Comparison of ENCODE assay signal across 26 mouse cellular contexts in genomic region chr10:61898116-61898515, GRCm38 (mm10).
A peak's percentile ranks its signal among the peaks of the same experiment; 100 is the strongest.
DNase-seq lines count a peak whose midpoint lies in the region; ATAC-seq and TF ChIP-seq lines count a peak whose summit lies in the region.
"Had no signal": no experiment of that assay in that cellular context is flagged by ENCODE, and none has a peak within 500 bp of the region (broad histone marks: within the 10 kb centered on the region; RNA-seq: fewer than 3 reads in every experiment).

No protein-coding gene starts in this region.

- intact Hi-C loops in heart, adult 2 months (cut with DNase I): no loop called here
- intact Hi-C loops in heart, postnatal 36 days (cut with DNase I): no loop called here
- intact Hi-C loops in heart, postnatal 25 days (cut with DNase I): no loop called here

- no peak for DNase-seq in heart, embryonic 10.5 days (ENCODE audit: low spot score)
- no peak for DNase-seq in heart, adult 2 months
- no peak for DNase-seq in heart, postnatal 36 days
- DNase-seq in heart, postnatal 25 days (ENCODE audit: low spot score): no peak
- no peak for DNase-seq in ovary, postnatal 36 days (ENCODE audit: low spot score)
- DNase-seq: adrenal gland, adult 2 months; adrenal gland, postnatal 14 days; cerebellum, adult 11 months; cerebellum, adult 2 months; cerebellum, adult 9-11 months; cerebellum, postnatal 25 days; forebrain, postnatal 0 days; gastrocnemius, postnatal 14 days; heart, adult 18-20 months; kidney, adult 18-20 months; kidney, adult 9 months had no signal

- WGBS in heart, embryonic 10.5 days: 22% methylated on average over 6 of the region's 6 CpGs
- 52% methylated on average over 6 of the region's 6 CpGs for WGBS in heart, adult 2 months
- WGBS in heart, embryonic 13.5 days: 32% methylated on average over 6 of the region's 6 CpGs
- WGBS in heart, embryonic 16.5 days: 35% methylated on average over 6 of the region's 6 CpGs

- H3K27me3 ChIP-seq in heart, embryonic 10.5 days (ENCODE audit: insufficient read depth, poor library complexity, severe bottlenecking): 0 out of 2 replicates have a peak, but pooled peaks cover 4% of the 10 kb centered on the region
- no peaks in the 10 kb centered on the region for H3K27me3 ChIP-seq in heart, adult 2 months (ENCODE audit: control insufficient read depth, insufficient read depth, low read length)
- H3K27me3 ChIP-seq in heart, embryonic 13.5 days (replicated peaks): no peaks in the 10 kb centered on the region
- no peaks in the 10 kb centered on the region for H3K27me3 ChIP-seq in heart, embryonic 16.5 days (ENCODE audit: control insufficient read depth, insufficient read depth, low read length)
- H3K27me3 ChIP-seq: embryonic facial prominence, embryonic 12.5 days; embryonic facial prominence, embryonic 15.5 days had no signal

- TF ChIP-seq POLR2A in heart, adult 2 months (IDR thresholded peaks at IDR 0.05; ENCODE audit: insufficient read depth, low read depth, low read length): no peak

- no peaks in the 10 kb centered on the region for H3K79me2 ChIP-seq in heart, adult 2 months (replicated peaks; ENCODE audit: control insufficient read depth, insufficient read depth, low read length)

- no peak overlapping the region for H3K9ac ChIP-seq in heart, adult 2 months (ENCODE audit: low read depth, low read length)
- H3K9ac ChIP-seq in heart, embryonic 13.5 days: peak overlapping the region; percentile 59
- peak overlapping the region; percentile 42; the same call in 1 of the 2 replicates for H3K9ac ChIP-seq in heart, embryonic 16.5 days (ENCODE audit: low read length)
- H3K9ac ChIP-seq: embryonic facial prominence, embryonic 12.5 days; embryonic facial prominence, embryonic 15.5 days; forebrain, postnatal 0 days; hindbrain, embryonic 14.5 days had no signal

- no peak for TF ChIP-seq CTCF in heart, adult 2 months (IDR thresholded peaks at IDR 0.05)

- peaks cover 16% of the 10 kb centered on the region; the same call in 1 of the 2 replicates for H3K36me3 ChIP-seq in heart, embryonic 10.5 days
- H3K36me3 ChIP-seq in heart, adult 2 months (ENCODE audit: control insufficient read depth, insufficient read depth, low read length): no peaks in the 10 kb centered on the region
- no peaks in the 10 kb centered on the region; the same call in 1 of the 2 replicates for H3K36me3 ChIP-seq in heart, embryonic 13.5 days
- H3K36me3 ChIP-seq in heart, embryonic 16.5 days (ENCODE audit: control insufficient read depth, insufficient read depth): no peaks in the 10 kb centered on the region
- H3K36me3 ChIP-seq: embryonic facial prominence, embryonic 12.5 days; embryonic facial prominence, embryonic 15.5 days had no signal

- no peak for TF ChIP-seq EP300 in heart, adult 2 months (IDR thresholded peaks at IDR 0.05; ENCODE audit: insufficient read depth, low read depth, low read length)

- no peak for ATAC-seq in heart, embryonic 13.5 days (ENCODE audit: extremely low read depth, insufficient number of reproducible peaks, low FRiP score, low TSS enrichment)
- no peak; the same call in 1 of the 2 replicates for ATAC-seq in heart, embryonic 16.5 days (replicated peaks; ENCODE audit: extremely low read depth, insufficient read depth, low FRiP score)
- ATAC-seq: CD4-positive, CD25-positive, alpha-beta regulatory T cell, adult 4 months; forebrain, embryonic 14.5 days; forebrain, postnatal 0 days; hindbrain, postnatal 0 days; inflammation-experienced regulatory T-cells, adult 6 months; intestine, embryonic 16.5 days had no signal

- H3K9me3 ChIP-seq in heart, embryonic 10.5 days: no peaks in the 10 kb centered on the region
- H3K9me3 ChIP-seq in heart, embryonic 13.5 days: no peaks in the 10 kb centered on the region
- no peaks in the 10 kb centered on the region for H3K9me3 ChIP-seq in heart, embryonic 16.5 days (replicated peaks; ENCODE audit: control insufficient read depth, low read length)
- H3K9me3 ChIP-seq: embryonic facial prominence, embryonic 12.5 days; embryonic facial prominence, embryonic 15.5 days had no signal

- H3K4me3 ChIP-seq in heart, embryonic 10.5 days: peak overlapping the region; percentile 44
- H3K4me3 ChIP-seq in heart, adult 2 months: no peak overlapping the region
- peak overlapping the region; percentile 31 for H3K4me3 ChIP-seq in heart, embryonic 13.5 days
- peak overlapping the region; percentile 1; the same call in 1 of the 2 replicates for H3K4me3 ChIP-seq in heart, embryonic 16.5 days (ENCODE audit: low read length)
- H3K4me3 ChIP-seq: embryonic facial prominence, embryonic 12.5 days; embryonic facial prominence, embryonic 15.5 days had no signal

- peaks cover 30% of the 10 kb centered on the region for H3K4me1 ChIP-seq in heart, embryonic 10.5 days
- H3K4me1 ChIP-seq in heart, adult 2 months (ENCODE audit: control insufficient read depth, insufficient read depth, low read length): no peaks in the 10 kb centered on the region; the same call in 1 of the 2 replicates
- H3K4me1 ChIP-seq in heart, embryonic 13.5 days: peaks cover 15% of the 10 kb centered on the region
- H3K4me1 ChIP-seq in heart, embryonic 16.5 days (ENCODE audit: control insufficient read depth, insufficient read depth, low read length): peaks cover 6% of the 10 kb centered on the region; the same call in 1 of the 2 replicates
- H3K4me1 ChIP-seq: embryonic facial prominence, embryonic 12.5 days; embryonic facial prominence, embryonic 15.5 days had no signal

- peak overlapping the region; percentile 83 for H3K27ac ChIP-seq in heart, embryonic 10.5 days
- H3K27ac ChIP-seq in heart, adult 2 months: no peak overlapping the region
- H3K27ac ChIP-seq in heart, embryonic 13.5 days (replicated peaks): peak overlapping the region; percentile 69
- no peak overlapping the region for H3K27ac ChIP-seq in heart, embryonic 16.5 days (ENCODE audit: low read length)
- H3K27ac ChIP-seq: embryonic facial prominence, embryonic 12.5 days; embryonic facial prominence, embryonic 15.5 days; hindbrain, embryonic 14.5 days; hindbrain, postnatal 0 days had no signal

- H3K4me2 ChIP-seq in heart, embryonic 13.5 days: peak overlapping the region; percentile 58
- peak overlapping the region; percentile 47 for H3K4me2 ChIP-seq in heart, embryonic 16.5 days (ENCODE audit: low read depth, low read length)
- H3K4me2 ChIP-seq: embryonic facial prominence, embryonic 12.5 days; embryonic facial prominence, embryonic 15.5 days; hindbrain, embryonic 14.5 days had no signal

Comparison
In these comparisons a context has a peak if more than half of its experiments do, and no peak if none do; other contexts are left out.
1. H3K27ac ChIP-seq: peak in heart, embryonic 10.5 days (single experiment) and heart, embryonic 13.5 days (single experiment); none in heart, adult 2 months (single experiment) and heart, embryonic 16.5 days (single experiment).